Mouse (Mus musculus) thymus, postnatal 14 days (tissue): ENCODE data around the gene Cdc42bpg.
"Not testable (repeated sequence)": the region's sequence is repeated elsewhere in the genome, so short reads cannot be mapped to it uniquely, and the experiment has no call there.

Source experiments
- DNase-seq: peaks from one replicate; pipeline ENCODE4 v3.0.0; 2021

The Cdc42bpg gene

DNA sequence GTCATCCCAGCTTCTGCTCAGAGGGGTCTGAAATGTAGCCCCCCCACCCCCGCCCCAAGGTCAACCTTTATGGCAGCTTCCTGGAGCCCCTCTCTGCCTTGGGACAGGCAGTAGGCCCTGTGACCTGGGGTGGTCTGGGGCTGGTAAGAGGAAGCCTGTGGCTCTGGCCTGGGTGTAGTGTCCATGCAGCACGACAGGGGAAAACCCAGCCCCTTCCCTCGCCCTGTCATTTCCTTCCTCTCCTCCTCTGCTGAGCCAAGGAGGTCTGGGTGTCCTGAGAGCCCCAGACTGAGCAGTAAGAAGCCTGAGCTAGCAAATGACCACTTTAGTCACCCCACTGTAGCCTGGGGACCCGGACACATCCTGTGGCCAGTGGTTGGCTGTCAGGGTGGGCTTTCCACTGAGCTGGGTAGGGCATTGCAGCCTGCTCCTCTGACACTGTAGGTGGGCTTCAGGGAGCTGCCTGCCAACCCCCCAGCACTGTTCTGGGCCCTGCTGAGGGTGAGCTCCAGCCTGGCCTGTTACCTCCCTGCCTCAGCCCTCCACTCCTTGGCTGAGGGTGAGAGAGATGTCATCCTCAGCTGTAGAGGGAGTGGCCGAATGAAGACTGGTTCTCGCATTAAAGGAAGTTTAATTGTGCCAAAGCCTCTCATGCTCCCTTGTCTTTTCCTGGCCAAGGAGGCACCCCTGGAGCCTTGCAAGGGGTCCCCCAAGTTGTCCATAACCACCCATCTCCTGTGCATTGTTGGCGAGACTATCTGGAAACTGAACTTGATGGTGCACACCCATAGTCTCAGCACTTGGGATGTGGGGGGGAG is 6.6 kb upstream of the Cdc42bpg start:
- no peak for DNase-seq

DNA sequence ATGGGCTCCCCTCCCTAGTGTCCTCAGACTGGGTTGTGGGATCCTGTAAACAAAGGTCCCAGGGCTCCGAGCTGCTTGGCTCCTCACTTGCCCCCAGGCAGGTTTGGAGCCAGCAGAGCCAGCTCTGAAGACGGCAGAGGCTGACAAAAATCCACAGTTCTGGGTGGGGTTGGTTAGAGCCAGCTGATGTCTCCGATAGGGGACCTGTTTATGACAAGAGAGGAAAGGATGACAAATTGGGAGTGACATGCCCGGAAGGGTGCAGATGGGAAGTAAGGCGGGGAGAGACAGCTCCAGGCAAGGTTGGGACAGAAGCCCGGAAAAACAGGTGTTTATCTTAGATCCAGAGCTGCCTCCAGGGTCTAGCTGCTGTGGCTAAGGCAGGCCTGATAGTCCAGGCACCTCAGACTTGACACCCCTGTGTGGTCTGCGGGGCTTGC is 5.8 kb upstream of the Cdc42bpg start:
- DNase-seq = no peak

DNA sequence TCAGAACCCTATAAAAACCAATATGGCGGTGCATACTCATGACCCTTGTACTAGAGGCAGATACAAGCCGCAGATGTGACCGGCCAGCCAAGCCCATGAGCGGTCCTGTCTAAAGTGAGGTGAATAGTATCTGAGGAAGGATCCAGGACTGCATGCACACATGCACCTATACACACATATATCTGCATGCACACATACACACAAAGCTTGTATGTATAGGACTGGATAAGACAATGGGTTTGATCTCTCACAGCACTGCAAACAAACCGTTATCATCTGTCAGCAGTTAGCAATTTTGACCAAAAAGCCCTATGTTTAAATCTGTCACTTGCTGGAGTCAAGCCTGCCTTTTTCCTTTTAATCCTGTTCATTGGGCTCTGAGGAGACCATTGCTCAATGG is 4.1 kb upstream of the Cdc42bpg start:
- no peak for DNase-seq

DNA sequence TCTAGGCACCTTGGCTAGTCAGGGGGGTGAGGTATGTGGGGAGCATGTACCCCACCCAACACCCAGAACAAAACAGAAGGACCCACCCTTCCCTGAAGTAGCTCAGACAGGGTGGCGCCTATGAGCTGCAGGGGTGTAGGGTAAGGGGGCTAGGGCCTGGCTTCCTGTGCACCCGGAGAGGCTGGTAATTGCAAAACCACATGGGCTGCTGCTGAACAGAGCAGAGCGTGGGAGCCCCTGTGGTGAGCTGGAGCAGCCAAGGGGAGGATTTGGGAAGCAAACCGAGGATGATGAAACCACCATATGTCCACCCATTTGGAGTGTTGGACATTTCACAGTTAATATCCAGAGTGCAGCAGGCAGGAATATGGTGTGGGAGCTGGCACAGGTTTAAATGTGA is 3.7 kb upstream of the Cdc42bpg start:
- peak; percentile 59 for DNase-seq

DNA sequence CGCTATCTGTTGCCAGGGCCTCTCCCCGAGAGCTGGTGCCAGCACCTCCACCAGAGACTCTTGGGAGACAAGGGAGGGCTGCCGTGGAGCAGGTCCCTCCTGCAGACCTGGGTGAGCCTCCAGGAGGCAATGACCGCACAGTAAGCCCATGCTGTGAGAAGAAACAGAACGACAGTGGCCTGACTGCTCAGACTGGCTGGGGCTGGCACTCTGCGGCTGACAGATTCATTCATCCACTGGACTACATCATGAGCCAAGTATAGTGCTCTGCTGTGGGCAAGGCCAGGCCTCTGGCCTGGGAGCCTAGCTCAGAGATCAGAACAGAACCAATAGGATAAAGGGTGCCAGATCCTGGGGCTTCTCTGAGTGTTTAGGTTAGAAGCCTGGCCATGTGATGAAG is 2.4 kb upstream of the Cdc42bpg start:
- no peak for DNase-seq

DNA sequence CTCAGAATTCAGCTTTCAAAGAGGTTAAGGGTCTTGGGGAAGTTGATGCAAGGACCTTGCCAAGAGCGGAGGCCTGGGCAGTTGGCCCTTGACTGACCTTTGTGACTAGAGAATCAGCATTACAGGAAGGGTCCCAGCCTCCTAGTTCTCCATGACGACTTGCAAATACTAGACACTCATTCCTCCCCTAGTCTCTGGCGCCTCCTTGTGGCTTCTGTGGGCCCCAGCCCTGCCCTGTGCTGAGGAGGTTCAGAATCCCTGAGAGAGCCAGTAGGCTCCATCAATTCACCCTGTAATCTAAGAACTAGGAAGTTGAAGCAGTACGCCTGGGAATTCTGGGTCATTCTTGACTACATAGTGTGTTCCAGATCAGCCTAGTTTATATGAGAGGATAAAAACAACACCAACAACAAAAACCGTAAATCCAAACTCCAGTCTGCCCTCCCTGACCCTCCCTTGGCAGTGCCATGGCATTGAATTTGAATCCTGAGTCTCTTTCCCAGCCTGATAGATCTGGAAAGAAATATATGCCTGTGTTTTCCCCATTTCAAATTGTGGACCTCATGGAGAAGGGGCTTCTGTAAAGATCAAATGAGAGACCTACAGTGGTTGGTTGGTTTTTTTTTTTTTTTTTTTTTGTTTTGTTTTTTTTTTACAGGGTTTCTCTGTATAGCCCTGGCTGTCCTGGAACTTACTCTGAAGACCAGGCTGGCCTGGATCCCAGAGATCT is 1.3 kb upstream of the Cdc42bpg start:
- DNase-seq = peak; percentile 92

DNA sequence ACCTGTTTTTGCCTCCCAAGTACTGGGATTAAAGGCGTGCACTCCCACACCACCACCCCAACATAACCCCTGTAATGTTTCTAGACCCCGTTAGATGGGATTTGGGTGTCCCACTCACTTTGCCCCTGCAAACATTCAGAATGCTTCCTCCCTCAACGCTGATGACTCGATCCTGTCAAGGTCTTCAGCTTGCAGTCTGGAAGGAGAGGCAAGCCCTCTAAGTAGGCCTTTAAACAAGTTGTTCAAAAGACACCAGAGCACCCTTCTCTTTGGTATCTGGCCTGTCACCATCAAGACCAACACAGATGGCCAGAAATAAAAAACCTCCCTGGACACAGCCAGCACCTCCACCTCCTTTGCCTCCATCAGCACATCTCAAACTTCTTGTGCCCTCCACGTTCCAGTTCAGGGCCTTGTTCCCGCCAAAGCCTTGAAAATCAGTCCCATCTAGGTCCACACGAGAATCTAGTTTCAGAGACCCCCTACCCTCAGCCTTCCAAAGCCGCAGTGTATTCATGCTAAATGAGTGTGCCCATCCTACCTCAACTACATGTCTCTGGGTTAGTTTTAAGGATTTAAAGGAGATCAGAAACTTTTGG is 640 bp upstream of the Cdc42bpg start:
- DNase-seq = no peak

DNA sequence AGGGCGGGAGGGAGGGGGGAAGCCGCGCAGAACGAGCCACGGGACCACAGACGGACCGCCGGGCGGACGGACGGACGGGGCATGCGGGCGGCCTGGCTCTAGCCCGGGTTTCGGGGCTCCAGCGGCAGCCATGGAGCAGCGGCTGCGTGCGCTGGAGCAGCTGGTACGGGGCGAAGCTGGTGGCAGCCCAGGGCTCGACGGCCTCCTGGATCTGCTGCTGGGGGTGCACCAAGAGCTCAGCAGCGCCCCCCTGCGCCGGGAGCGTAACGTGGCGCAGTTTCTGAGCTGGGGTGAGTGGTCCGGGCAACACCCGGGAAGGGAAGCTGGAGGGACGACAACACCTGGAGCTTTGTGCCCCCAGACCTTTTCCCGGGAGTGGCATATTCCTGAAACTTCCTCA is 330 bp downstream of the Cdc42bpg start:
- peak; percentile 87 for DNase-seq

DNA sequence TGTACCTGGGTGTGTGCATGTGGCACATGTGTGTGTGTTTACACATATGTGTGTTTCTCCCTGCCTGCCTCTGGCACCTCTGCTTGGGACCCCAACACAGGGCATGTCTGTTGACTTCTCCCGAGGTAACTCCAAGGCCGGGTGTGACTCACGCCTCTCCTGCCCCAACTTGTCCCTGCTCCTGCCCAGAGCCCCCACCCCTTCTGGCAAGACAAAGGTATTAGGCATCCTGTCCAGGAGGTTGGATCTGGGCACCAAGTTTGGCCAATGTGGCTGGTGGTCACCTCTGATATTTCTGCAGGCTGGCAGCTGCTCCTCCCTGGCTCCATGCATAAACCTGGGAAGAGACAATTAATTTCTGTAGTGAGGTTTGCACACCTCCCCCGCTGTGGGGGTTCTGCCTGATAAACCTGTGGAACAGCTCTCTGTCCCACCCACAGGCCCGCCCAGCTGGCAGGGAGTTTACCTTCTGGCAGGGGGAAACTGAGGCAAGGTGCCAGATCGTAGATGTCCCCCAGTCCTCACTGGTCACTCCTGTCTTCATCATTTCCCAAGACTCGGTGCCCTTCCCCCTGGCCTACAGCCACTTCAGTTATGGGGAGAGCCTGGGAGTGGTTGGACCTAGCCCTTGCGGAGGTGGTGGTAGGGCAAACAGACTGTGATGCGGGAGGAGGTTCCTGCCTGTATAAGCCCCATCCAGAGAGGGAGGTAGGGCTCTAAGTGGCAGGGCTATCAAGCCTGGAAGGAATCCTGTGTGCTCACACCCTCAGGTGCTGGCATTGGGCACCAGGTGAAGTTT is 1.7 kb downstream of the Cdc42bpg start:
- DNase-seq = no peak

DNA sequence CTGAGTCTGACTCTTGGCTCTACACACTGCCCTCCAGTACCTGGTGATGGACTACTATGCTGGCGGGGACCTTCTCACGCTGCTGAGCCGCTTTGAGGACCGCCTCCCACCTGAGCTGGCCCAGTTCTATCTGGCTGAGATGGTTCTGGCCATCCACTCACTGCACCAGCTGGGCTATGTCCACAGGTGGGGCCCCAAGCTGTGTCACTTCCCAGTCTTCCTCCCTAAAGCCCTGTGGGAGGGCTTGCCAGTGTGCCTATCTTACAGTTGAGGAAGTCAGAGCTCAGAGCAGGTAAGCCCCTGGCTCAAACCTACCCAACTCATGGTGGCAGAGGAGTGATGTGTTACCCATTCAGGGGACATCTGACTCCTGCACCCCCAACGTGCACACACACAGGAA is 3.9 kb downstream of the Cdc42bpg start:
- DNase-seq = no peak

DNA sequence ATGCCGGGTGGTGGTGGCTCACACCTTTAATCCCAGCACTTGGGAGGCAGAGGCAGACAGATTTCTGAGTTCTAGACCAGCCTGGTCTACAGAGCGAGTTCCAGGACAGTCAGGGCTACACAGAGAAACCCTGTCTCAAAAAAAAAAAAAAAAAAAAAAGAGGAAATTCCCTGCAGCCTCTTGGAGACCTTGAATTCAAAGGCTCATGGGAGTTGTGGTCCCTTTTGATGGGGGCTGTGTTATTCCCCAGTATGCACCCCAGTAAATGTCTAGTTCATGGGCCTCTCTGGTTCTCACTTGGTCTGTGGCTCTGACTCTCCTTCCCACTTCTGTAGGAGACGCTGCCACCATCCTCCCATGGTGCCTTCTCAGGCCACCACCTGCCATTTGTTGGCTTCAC is 5.5 kb downstream of the Cdc42bpg start:
- not testable (repeated sequence) for DNase-seq

DNA sequence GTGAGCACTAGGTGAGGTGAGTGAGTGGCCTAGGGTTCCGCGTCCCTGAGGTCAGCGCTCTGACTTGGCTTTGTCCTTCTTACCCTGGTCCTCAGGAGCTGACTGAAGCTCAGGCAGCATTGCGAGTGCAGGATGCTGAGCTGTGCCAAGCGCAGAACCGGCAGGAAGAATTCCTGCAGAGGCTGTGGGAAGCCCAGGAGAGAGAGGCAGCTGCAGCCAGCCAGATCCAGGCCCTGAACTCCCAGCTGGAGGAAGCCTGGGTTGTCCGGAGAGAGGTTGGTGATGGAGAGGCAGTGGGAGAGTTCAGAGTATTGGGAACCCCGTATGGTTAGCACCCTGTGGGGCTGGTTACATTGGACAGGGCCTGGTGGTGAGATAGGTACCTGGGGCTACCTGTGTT is 7.5 kb downstream of the Cdc42bpg start:
- DNase-seq = no peak

DNA sequence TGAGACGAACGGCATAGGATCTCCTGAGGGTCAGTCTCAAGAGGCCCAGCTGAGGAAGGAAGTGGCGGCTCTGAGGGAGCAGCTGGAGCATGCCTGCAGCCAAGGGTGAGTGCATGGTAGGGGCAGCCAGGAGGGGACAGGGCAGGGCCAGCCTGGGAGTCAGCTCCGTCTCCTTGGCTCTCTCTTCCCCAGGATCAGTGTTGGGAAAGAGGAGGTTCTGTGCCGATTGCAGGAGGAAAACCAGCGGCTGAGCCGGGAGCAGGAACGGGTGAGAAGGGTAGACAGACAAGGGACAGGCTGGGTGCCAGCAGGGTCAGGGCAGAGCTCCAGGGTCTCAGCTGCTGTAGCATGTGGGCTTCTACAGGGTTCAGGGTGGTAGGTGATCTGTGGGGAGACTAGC is 8.3 kb downstream of the Cdc42bpg start:
- no peak for DNase-seq

DNA sequence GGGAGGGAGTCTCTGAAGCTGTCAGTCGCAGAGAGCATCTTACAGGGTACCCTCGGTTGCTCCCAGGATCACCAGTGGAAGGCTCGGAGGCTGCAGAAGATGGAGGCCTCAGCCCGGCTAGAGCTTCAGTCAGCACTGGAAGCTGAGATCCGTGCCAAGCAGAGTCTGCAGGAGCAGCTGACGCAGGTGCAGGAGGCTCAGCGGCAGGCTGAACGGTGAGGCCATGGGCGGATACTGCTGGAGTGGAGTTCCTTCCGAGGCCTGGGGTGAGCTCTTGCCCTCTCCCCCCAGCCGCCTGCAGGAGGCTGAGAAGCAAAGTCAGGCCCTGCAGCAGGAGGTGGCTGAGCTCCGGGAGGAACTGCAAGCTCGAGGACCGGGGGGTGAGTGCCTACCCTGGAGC is 9.3 kb downstream of the Cdc42bpg start:
- DNase-seq = no peak

DNA sequence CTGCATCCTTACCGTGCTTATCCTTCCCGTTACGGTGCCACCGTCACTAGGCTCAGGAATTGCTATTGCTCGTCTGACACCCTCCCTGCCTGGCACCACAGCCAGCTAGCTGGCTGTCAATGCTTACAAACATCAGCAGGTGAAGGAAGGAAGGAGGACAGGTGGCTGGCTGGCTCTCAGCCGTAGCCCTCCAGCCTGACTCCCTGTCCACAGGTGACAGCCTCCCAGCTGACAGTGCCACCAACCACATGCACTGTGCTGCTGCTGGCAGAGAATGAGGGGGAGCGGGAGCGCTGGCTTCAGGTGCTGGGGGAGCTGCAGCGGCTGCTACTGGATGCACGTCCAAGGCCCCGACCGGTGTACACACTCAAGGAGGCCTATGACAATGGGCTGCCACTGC is 11.9 kb downstream of the Cdc42bpg start:
- no peak for DNase-seq

DNA sequence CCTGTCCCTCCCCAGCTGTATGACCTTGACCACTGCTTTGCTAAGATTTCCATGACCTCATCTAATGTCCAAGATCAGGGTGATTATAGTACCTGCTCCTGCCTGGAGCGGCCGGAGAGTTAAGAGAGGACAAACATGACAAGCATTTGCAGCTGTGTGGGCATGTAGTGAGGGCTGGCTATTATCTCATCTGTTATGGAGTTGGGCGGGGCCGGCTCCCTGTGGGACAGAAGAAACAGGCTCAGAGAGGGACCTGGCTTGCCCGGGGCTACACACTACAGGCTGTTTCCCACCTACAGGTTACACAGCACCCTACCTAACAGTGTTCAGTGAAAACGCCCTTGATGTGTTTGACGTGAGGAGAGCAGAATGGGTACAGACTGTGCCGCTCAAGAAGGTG is 15.1 kb downstream of the Cdc42bpg start:
- no peak for DNase-seq

DNA sequence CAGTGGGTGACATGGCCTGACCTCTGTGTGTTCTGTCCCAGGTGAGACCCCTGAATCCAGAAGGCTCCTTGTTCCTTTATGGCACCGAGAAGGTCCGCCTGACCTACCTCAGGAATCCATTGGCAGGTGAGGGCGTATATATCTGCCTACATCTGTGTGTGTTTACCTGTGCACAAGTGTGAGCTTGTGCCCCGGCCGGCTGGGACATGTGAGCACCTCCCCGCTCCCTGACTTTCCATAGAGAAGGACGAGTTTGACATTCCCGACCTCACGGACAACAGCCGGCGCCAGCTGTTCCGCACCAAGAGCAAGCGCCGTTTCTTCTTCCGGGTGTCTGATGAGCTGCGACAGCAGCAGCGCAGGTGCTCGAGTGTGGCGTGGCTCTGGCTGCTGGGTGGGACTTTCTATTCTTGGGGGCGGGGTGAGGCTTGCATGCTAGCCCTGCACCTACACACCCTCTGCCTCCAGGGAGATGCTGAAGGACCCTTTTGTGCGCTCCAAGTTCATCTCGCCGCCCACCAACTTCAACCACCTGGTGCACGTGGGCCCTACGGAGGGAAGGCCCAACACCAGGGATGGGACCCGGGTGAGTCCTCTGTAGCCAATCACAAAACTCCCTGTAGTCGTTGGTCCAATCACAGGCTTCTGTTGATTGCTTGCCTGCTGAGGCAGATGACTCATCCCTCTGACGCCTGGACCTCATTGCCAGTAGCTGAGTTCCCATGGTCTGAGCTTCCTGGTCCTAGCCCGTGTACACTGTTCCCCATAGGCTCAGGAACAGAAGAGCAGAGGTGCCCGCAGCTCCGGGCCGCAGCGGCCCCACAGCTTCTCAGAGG is 15.7 kb downstream of the Cdc42bpg start:
- DNase-seq = no peak

DNA sequence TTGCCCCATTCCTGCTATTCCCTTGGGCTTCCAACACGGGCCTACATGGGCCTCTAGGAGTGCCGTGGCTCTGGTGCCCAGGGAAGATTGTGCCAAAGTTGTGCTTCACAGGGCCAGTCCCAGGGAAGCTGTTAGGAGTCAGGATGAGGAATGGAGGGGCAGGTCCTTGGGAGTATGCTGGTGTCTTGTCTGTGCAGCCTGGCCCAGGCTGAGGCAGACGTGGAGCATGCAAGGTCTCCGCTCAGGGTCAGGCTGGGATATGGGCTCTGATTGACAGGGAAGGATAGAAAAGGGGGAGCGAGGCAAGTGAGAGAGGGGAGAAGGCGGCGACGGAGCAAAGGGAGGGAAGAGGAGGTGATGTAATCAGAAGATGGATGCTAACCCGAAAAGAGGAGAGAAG is 18.5 kb downstream of the Cdc42bpg start:
- DNase-seq = no peak

DNA sequence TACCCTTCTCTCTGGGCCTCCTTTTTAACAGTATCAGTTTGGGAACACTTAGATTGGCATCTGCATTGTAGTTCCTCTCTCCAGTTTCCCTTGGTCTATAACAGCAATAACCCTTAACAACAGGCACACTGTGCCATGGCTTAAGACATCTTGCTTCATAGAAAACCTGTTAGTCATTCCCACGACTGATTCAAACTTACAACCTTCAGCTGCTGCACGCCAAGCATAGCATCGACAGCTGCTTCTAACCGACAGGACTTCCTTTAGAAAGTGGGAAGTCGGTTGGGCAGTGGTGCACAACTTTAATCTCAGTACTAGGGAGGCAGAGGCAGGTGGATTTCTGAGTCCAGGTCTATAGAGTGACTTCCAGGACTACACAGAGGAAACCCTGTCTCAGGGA is 24.9 kb downstream of the Cdc42bpg start:
- no peak for DNase-seq

DNA sequence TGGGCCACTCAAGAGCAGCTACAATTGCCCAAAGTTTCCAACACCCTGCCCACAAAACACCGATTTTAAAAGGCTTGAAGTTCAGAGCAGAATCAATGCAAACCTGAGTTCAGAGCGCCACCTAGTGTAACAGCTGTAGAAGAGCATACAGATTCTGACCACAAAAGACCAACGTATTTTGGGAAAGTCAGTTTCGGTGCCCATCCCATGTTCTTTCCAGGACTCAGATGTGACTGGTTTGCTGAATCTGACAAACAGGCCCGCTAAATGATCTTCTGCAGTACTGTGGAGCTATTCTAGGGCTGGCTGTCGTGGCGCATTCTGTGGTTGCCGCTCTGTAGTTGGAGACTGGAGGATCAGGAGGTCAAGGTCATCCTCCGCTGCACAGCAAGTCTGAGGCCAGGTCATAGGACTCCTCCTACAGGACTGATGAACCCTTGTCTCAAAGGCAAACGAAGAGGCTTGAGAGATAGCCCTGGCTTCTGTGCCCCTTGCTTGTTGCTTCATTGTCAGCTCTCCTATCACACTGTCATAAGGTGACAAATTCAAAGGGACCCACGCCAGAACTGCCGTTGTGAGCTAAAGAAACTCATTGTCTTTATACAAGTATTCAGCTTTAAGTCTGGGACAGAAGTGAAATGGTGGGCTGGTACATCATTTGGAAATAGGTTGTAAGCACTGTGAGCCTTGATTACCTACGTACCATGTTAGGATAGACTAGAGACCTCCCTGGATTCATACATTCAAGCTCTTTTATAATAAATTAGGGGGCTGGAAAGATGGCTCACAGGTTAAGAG is 25.7 kb downstream of the Cdc42bpg start:
- peak; percentile 74 for DNase-seq
